Mouse (Mus musculus): ENCODE results near the gene Nt5c.

- TF ChIP-seq CTCF (IDR thresholded peaks at IDR 0.05; ENCODE audit: low read depth) = no peak
- no peak for TF ChIP-seq EP300 (optimal IDR thresholded peaks at IDR 0.05)
These were observed 29.3 kb downstream of the Nt5c start, which contains the start of gene Slc16a5 for GRCm38 (mm10) chr11:115462243-115462891.
